Mouse (Mus musculus) limb, embryonic 14.5 days (tissue): ENCODE results near the gene Hrh1. TPM values are rescaled to one million over a fixed set of nuclear protein-coding genes. Genes with fewer than 3 reads are reported as not detected.

ENCODE experiments used
- ATAC-seq: fragments of 200-750 bp; cut with Nextera tagmentation; 2 replicates; pipeline ENCODE4 v1.8.0; 2017; ENCODE audit warnings: low read depth, moderate number of reproducible peaks, moderate TSS enrichment; ENCODE audit not compliant: low FRiP score
- DNase-seq: peaks from one replicate; pipeline ENCODE4 v3.0.0-alpha.2; 2015; ENCODE audit warnings: low spot score
- H3K27ac ChIP-seq: fragments of 300-500 bp; sonication (generic); replicated peaks from 2 replicates; pipeline ENCODE4 v1.5.1; 2014; ENCODE audit warnings: low read depth, mild to moderate bottlenecking, low read length, moderate library complexity, mixed read lengths
- H3K27me3 ChIP-seq: fragments of 300-500 bp; sonication (generic); 2 replicates; pipeline ENCODE4 v1.6.1; 2014; ENCODE audit warnings: low read length, mixed read lengths; ENCODE audit not compliant: control insufficient read depth, insufficient read depth
- H3K36me3 ChIP-seq: fragments of 300-500 bp; sonication (generic); 2 replicates; pipeline ENCODE4 v1.6.1; 2014; ENCODE audit warnings: mild to moderate bottlenecking, low read length, moderate library complexity, mixed read lengths; ENCODE audit not compliant: control insufficient read depth, insufficient read depth
- H3K4me1 ChIP-seq: fragments of 300-500 bp; sonication (generic); 2 replicates; pipeline ENCODE4 v1.6.1; 2014; ENCODE audit warnings: antibody characterized with exemption, low read length, mixed read lengths; ENCODE audit not compliant: control insufficient read depth, insufficient read depth
- H3K4me2 ChIP-seq: fragments of 300-500 bp; sonication (generic); replicated peaks from 2 replicates; pipeline ENCODE4 v1.6.1; 2014; ENCODE audit warnings: low read depth, mild to moderate bottlenecking, low read length, moderate library complexity; ENCODE audit not compliant: severe bottlenecking
- H3K4me3 ChIP-seq: fragments of 300-500 bp; sonication (generic); replicated peaks from 2 replicates; pipeline ENCODE4 v1.5.1; 2014; ENCODE audit warnings: low read length
- H3K9ac ChIP-seq: fragments of 300-500 bp; sonication (generic); 2 replicates; pipeline ENCODE4 v1.6.1; 2014; ENCODE audit warnings: mild to moderate bottlenecking, low read depth, low read length, moderate library complexity; ENCODE audit not compliant: severe bottlenecking
- H3K9me3 ChIP-seq: fragments of 300-500 bp; sonication (generic); 2 replicates; pipeline ENCODE4 v1.6.1; 2016; ENCODE audit warnings: low read length; ENCODE audit not compliant: control insufficient read depth
- POLR2A ChIP-seq: fragments of 200-500 bp; IDR thresholded peaks from 2 replicates; pipeline ENCODE4 v1.8.0; 2012; ENCODE audit warnings: inconsistent platforms, mild to moderate bottlenecking, moderate library complexity, borderline replicate concordance; ENCODE audit not compliant: insufficient read depth, insufficient read length; ENCODE audit errors: extremely low read depth
- WGBS: fragments of 180-500 bp; shearing (Covaris S2); extraction: QIAGEN DNeasy Blood & Tissue Kit; methylation state at CpG from one replicate; pipeline ENCODE4 v1.1.7; 2014; 5-methylcytosine and 5-hydroxymethylcytosine counted together
- polyA plus RNA-seq, 2 experiments: library from polyadenylated mRNA; depleted of rRNA in 1 of 2; stranded (reverse) in 1 of 2; unstranded in 1 of 2; fragments of >200 nt; fragmentation: Nextera tagmentation in 1 of 2; extraction: Ambion mirVana in 1 of 2; gene quantifications; 2 replicates each; pipeline versions ENCODE4 v1.2.1 to v1.2.3; 2012 to 2014

Hrh1 gene
- polyA plus RNA-seq, 2 experiments: 0.11 TPM; not detected in 1

DNA sequence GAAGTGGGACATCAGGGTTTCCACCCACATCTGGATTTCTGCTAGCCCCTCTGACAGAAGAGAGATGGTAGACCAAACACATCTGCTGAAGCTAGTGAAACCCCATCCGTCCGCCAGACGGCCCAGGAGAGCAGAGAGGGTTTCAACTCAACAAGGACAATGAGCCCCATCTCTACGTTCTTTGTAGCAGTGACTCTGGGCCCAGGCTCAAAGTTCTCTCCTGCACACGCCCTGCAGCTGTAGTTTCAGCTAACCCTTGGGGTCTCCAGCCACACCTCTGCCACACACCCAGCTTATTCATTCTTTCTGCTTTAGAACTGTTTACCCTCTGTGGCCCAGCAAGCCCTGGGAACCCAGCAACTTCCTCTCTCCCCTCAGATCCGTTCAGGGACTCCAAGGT lies 10.4 kb upstream of the Hrh1 start:
- WGBS: 37% methylated on average over 6 of the region's 6 CpGs

DNA sequence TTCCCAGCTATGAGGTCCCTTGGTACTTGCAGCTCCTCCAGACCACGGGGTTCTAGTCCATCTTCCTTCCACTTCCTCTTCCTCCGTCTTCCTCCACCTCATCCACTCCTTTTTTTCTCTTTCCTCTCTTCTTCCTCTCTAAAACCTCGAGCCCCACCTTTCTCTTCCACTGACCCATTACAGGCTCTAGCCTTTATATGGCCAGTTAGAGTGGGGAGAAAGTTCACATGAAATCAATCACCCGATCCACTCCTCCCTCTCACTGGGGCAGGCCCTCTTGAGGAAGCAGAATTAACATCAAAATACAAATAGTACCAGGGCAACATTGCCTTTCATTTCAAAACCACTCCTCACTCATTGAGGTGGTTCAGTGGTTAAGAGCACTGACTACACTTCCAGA lies 9.9 kb upstream of the Hrh1 start:
- Histone ChIP-seq H3K4me1 (peaks cover 5% of the 10 kb centered on the region; the same call in 1 of the 2 replicates), H3K4me2 (no peak overlapping the region), H3K27me3 (no peaks in the 10 kb centered on the region), H3K4me3 (no peak overlapping the region), H3K9ac (no peak overlapping the region), H3K27ac (no peak overlapping the region), H3K36me3 (no peaks in the 10 kb centered on the region), H3K9me3 (no peaks in the 10 kb centered on the region)
- DNase-seq (no peak), ATAC-seq (no peak)
- WGBS: 71% methylated on average over 4 of the region's 4 CpGs
- TF ChIP-seq POLR2A: no peak

More for the DNA sequence above, 10.4 kb upstream of the Hrh1 start:
- TF ChIP-seq POLR2A: no peak
- Histone ChIP-seq H3K9me3 (no peaks in the 10 kb centered on the region), H3K9ac (no peak overlapping the region), H3K36me3 (no peaks in the 10 kb centered on the region), H3K27me3 (no peaks in the 10 kb centered on the region), H3K27ac (no peak overlapping the region), H3K4me1 (peaks cover 5% of the 10 kb centered on the region; the same call in 1 of the 2 replicates), H3K4me2 (no peak overlapping the region), H3K4me3 (no peak overlapping the region)
- DNase-seq (no peak), ATAC-seq (no peak)

DNA sequence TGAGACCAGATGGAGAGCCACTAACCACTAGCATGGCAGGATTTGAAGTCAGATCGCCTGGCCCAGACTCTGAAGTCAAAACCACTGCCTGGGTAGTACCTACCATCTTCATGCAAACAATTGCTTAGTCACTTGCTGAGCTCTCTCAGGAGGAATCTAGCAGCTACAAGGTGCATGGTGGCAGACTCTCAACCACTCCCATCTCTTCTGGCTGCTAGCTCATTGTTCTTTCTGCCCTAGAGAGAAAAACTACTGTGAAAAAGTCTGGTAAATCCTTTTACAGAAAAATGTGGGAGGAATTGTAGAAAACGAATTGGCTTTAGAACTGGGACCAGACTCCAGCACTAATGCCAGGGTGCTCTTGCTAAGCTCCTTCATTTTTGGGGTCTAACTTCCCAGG lies 7.6 kb upstream of the Hrh1 start:
- DNase-seq: no peak
- no peak for ATAC-seq
- no peaks in the 10 kb centered on the region for H3K36me3 ChIP-seq
- H3K4me3 ChIP-seq: no peak overlapping the region
- TF ChIP-seq POLR2A: no peak
- H3K9ac ChIP-seq: no peak overlapping the region
- no peaks in the 10 kb centered on the region for H3K27me3 ChIP-seq
- WGBS: 61% methylated on average over 2 of the region's 2 CpGs
- peaks cover 5% of the 10 kb centered on the region; the same call in 1 of the 2 replicates for H3K4me1 ChIP-seq
- no peaks in the 10 kb centered on the region for H3K9me3 ChIP-seq
- no peak overlapping the region for H3K4me2 ChIP-seq
- H3K27ac ChIP-seq: no peak overlapping the region

DNA sequence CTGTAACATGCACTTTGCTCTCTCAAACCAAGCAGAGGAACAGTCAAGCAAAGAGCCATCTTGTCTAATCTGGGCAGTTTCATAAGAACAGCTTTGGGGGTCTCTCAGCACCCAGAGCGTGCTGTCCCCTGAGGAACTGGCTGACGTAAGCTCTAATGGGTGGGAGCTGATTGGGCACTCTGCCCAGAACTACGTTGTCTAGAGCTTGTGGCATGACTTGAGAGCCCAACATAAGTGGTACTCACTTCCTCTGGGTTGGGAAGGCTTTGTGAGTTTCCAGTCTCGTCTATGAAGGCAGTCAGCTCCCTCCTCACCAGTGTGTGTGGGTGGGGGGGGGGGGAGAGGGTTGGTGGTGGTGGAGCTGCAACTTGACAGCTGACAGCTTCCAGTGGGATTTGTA lies 2.8 kb upstream of the Hrh1 start:
- Histone ChIP-seq H3K9me3 (no peaks in the 10 kb centered on the region), H3K27me3 (peaks cover 37% of the 10 kb centered on the region), H3K4me3 (no peak overlapping the region), H3K4me1 (no peaks in the 10 kb centered on the region; the same call in 1 of the 2 replicates), H3K27ac (no peak overlapping the region), H3K4me2 (no peak overlapping the region), H3K36me3 (no peaks in the 10 kb centered on the region), H3K9ac (no peak overlapping the region)
- no peak for DNase-seq
- no peak for TF ChIP-seq POLR2A
- WGBS: 64% methylated on average over 4 of the region's 4 CpGs
- ATAC-seq: no peak

DNA sequence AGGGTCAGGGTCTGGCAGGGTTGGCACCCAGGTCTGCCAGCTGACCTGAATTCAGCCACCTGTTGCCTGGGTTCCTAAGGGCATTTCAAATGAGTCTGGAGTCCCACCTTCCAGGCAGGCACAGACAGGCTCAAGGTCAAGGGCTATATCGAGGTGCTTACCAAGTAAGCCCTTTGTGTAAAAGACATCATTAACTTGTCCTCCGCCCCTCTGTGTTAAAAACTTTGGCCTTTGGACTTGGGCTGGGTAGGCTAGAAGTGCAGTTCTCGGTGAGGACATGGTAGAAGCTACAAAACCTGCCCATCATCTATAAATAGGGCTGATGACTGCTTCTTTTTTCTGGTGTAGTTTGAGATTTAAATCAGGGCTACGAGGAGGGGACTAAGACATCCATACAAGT lies 1.1 kb upstream of the Hrh1 start:
- H3K27me3 ChIP-seq: peaks cover 48% of the 10 kb centered on the region
- no peak overlapping the region for H3K4me3 ChIP-seq
- ATAC-seq (no peak), DNase-seq (no peak)
- no peak overlapping the region for H3K27ac ChIP-seq
- no peaks in the 10 kb centered on the region; the same call in 1 of the 2 replicates for H3K4me1 ChIP-seq
- no peaks in the 10 kb centered on the region for H3K36me3 ChIP-seq
- WGBS: 72% methylated on average over 4 of the region's 4 CpGs
- no peak for TF ChIP-seq POLR2A
- H3K4me2 ChIP-seq: no peak overlapping the region
- no peak overlapping the region for H3K9ac ChIP-seq
- H3K9me3 ChIP-seq: no peaks in the 10 kb centered on the region

DNA sequence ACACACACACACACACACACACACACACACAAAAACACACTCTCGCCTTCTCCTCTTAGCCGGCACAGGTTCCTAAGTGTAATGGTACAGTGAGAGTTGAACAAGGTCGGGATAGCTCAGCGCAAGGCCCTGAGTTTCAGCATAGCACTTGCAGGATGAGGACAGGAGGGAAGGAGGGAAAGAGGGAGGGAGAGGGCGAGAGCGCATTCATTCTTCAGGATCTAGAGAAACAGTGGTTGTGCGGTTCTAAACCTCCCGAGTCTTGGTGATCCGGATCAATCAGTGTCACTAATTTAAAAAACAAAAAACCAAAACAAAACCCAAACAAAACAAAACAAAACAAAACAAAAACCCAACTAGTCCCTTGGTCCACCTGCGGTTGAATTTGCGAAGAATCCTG lies 456 bp upstream of the Hrh1 start:
- no peak for DNase-seq
- H3K9ac ChIP-seq: no peak overlapping the region
- H3K4me1 ChIP-seq: no peaks in the 10 kb centered on the region; the same call in 1 of the 2 replicates
- peaks cover 48% of the 10 kb centered on the region for H3K27me3 ChIP-seq
- 4% methylated on average over 11 of the region's 11 CpGs for WGBS
- TF ChIP-seq POLR2A: no peak
- ATAC-seq: no peak
- no peaks in the 10 kb centered on the region for H3K9me3 ChIP-seq
- H3K27ac ChIP-seq: no peak overlapping the region
- H3K36me3 ChIP-seq: no peaks in the 10 kb centered on the region
- peak overlapping the region; percentile 47 for H3K4me3 ChIP-seq
- H3K4me2 ChIP-seq: peak overlapping the region; percentile 91
